Mouse (Mus musculus): ENCODE data around the gene Nt5dc3.

DNA sequence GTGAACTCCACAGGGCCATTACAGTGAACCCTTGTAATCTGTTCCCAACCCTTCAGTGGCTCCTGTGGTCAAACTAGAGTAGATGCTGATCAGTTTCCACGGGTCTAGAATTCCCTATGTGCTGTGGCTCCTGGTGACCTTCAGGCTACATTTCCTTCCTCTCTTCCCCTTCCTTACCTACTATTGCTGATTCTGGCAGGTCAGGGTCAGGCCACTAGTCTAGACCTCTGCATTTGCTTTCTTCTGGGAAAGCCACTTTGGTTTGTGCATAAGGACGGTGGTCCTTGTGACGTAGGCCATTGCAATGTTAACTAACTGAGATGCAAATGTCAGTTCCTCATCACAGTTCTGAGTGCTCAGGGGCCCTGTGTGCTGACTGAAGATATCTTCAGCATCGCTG, 81.6 kb downstream of the Nt5dc3 start:
- TF ChIP-seq CTCF (IDR thresholded peaks at IDR 0.05; ENCODE audit: borderline replicate concordance, extremely low read depth, insufficient read depth, insufficient read length) (no peak), POLR2A (IDR thresholded peaks at IDR 0.05; ENCODE audit: borderline replicate concordance, extremely low read depth, insufficient read depth, insufficient read length, poor library complexity, severe bottlenecking) (no peak)
